Mouse (Mus musculus): Measurements from ENCODE around the gene Tpm3. TPM values are rescaled to one million over a fixed set of nuclear protein-coding genes. Genes with fewer than 3 reads are reported as not detected.

Tpm3 gene
- 286 TPM for polyA plus RNA-seq (2014; fragmentation: Illumina TruSeq; extraction: RNeasy Lipid Tissue Mini Kit (QIAGEN cat#74804); ENCODE audit: low read depth, low replicate concordance)

DNA sequence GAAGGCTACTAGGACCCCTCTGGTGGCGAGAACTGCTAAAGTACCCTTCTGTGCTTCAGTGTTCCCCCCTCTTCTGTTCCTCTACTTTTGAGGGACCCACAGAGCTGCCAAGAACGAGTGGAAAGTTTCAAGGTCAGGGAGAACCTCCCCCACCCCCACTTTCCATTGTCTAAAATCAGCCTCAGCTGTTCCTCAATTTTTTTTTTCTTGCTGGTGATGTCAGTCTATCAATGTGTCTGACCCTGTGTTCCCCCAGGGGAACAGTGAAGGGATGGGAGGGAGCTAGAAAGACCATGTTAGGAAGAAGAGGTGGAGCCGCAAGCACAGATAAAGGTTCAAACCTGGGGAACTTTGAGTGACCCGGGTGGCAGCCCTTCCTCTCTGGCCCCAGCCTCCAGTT, at the start of gene Tpm3:
Gene Tpm3 (plus strand): TSS at position 356 of the 400 bp plus-strand sequence.

DNA sequence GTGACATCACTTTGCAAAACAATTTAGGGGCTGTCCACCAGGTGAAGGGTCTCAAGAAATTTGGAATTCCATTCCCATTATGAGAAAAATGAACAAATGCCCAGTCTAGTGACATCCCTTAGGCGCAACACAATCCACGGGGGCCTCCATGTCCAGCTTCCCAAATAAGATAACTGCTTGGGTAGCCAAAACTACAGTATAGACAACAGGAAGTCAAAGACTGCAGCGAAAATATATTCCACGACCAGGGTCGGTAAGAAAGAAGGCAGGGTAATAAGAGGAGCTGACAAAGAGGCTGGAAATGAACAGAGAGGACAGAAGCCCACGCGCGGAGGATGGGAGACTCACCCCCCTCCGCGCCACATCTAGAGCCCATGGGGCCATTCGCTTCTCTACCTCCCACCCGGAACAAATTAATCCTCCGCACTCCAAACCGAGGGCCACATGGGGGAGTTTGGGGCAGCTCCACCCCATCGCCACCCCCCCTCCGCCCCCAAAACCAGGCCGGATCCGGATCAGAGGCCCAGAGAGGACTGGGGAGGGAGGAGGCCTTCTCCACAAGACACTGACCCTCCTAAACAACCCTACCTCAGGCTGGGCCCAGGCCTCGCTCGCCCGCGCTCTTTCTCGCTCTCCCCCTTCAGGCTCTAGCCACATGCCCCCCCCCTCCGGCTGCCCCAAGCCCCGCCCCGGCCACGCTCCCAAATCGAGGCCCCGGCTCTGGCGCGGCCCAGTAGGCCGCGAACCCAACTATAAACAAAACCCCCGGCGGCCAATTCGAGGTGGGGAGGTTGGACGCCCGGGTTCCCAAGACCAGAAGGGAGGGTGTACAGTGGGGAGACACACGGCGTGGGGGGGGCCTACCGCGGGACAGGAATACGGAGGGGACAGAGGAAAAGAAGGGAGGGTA, 20.8 kb upstream of the Tpm3 start, which contains the start of gene 4933434E20Rik:
Gene 4933434E20Rik (plus strand): TSS at position 196 of the 910 bp plus-strand sequence.

DNA sequence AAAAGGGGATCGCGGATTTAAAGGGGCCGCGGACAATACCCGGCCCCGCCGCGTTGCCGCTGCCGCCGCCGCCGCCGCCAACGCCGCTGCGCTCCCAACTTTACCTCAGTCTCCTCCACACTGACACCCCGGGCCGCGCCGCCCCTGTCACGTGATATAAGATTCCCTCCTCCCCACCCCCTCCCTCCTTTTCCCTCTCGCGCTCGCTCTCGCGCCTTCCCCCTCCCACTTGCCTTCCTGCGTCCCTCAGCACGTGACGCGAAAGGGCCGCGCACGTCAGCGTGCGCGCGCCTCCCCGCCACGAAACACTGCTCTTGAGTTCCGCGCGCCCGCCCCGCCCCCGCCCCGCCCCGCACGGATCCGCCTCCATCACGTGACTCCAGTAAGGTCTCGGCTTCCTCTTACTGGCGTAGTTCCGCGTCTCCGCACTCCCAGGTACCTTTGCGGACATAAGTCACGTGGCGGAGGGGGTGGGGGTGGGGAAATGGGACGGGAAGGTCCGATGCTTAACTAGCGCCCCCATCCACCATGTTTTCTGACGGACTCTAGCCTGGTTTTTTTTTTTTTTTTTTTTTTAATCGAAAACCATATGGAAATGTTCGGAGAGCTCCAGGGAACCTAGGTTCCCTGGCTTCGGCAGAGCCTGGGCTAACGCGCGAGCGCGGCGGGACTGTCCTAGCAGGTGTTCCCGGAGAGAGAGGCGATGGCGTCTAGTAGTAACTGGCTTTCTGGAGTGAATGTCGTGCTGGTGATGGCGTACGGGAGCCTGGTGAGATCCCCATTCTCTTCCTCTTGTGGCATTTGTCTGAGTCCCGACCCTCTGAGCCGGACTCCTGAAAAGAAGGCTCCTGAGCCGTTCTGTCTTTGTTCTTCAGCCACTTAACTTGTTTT, 19.9 kb upstream of the Tpm3 start, which contains the start of gene Ubap2l:
Gene Ubap2l (minus strand): TSS at position 278 of the 891 bp plus-strand sequence.

DNA sequence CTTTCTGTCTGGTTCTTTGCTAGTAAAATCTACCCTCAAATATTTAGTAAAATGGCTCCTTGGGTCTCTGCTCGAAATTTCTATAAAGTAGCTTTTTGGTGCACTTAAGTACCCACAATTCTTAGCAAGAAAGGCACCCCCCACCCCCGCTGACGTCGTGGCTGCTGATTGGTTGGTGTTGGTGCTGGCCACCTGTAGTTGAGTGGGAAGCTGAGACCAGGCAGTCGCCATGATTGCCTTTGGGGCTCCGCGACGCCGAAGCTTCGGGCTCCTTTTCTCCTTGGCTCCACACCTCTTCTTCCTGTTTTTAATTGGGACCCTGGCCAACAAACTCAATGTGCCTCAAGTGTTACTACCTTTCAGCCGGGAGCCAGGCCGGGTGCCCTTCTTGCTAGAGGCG, 31.5 kb downstream of the Tpm3 start, which contains the start of gene Nup210l:
Gene Nup210l (plus strand): TSS at position 195 of the 400 bp plus-strand sequence.

Other genes starting within 250 kb of the Tpm3 start
- 3.7 TPM for gene She, start 241.3 kb upstream of the Tpm3 start, polyA plus RNA-seq (2014; fragmentation: Illumina TruSeq; extraction: RNeasy Lipid Tissue Mini Kit (QIAGEN cat#74804); ENCODE audit: low read depth, low replicate concordance)
- 4.9 TPM for gene Il6ra, start 159.5 kb upstream of the Tpm3 start, polyA plus RNA-seq (2014; fragmentation: Illumina TruSeq; extraction: RNeasy Lipid Tissue Mini Kit (QIAGEN cat#74804); ENCODE audit: low read depth, low replicate concordance)
- 8.8 TPM for gene Atp8b2, start 109.1 kb upstream of the Tpm3 start, polyA plus RNA-seq (2014; fragmentation: Illumina TruSeq; extraction: RNeasy Lipid Tissue Mini Kit (QIAGEN cat#74804); ENCODE audit: low read depth, low replicate concordance)
- gene Hax1, start 73.9 kb upstream of the Tpm3 start, polyA plus RNA-seq (2014; fragmentation: Illumina TruSeq; extraction: RNeasy Lipid Tissue Mini Kit (QIAGEN cat#74804); ENCODE audit: low read depth, low replicate concordance): 34.5 TPM
- 88.3 TPM for gene 4933434E20Rik, start 21.0 kb upstream of the Tpm3 start, polyA plus RNA-seq (2014; fragmentation: Illumina TruSeq; extraction: RNeasy Lipid Tissue Mini Kit (QIAGEN cat#74804); ENCODE audit: low read depth, low replicate concordance)
- gene Ubap2l, start 20.0 kb upstream of the Tpm3 start, polyA plus RNA-seq (2014; fragmentation: Illumina TruSeq; extraction: RNeasy Lipid Tissue Mini Kit (QIAGEN cat#74804); ENCODE audit: low read depth, low replicate concordance): 106 TPM
- gene Nup210l, start 31.5 kb downstream of the Tpm3 start, polyA plus RNA-seq (2014; fragmentation: Illumina TruSeq; extraction: RNeasy Lipid Tissue Mini Kit (QIAGEN cat#74804); ENCODE audit: low read depth, low replicate concordance): 0.57 TPM
- 2,039 TPM for gene Rps27, start 141.0 kb downstream of the Tpm3 start, polyA plus RNA-seq (2014; fragmentation: Illumina TruSeq; extraction: RNeasy Lipid Tissue Mini Kit (QIAGEN cat#74804); ENCODE audit: low read depth, low replicate concordance)
- 6.8 TPM for gene Rab13, start 141.0 kb downstream of the Tpm3 start, polyA plus RNA-seq (2014; fragmentation: Illumina TruSeq; extraction: RNeasy Lipid Tissue Mini Kit (QIAGEN cat#74804); ENCODE audit: low read depth, low replicate concordance)
- gene Jtb, start 158.9 kb downstream of the Tpm3 start, polyA plus RNA-seq (2014; fragmentation: Illumina TruSeq; extraction: RNeasy Lipid Tissue Mini Kit (QIAGEN cat#74804); ENCODE audit: low read depth, low replicate concordance): 130 TPM
- gene Creb3l4, start 170.9 kb downstream of the Tpm3 start, polyA plus RNA-seq (2014; fragmentation: Illumina TruSeq; extraction: RNeasy Lipid Tissue Mini Kit (QIAGEN cat#74804); ENCODE audit: low read depth, low replicate concordance): 22.6 TPM
- gene Slc39a1, start 175.5 kb downstream of the Tpm3 start, polyA plus RNA-seq (2014; fragmentation: Illumina TruSeq; extraction: RNeasy Lipid Tissue Mini Kit (QIAGEN cat#74804); ENCODE audit: low read depth, low replicate concordance): 97.3 TPM
- 19.9 TPM for gene Crtc2, start 181.5 kb downstream of the Tpm3 start, polyA plus RNA-seq (2014; fragmentation: Illumina TruSeq; extraction: RNeasy Lipid Tissue Mini Kit (QIAGEN cat#74804); ENCODE audit: low read depth, low replicate concordance)
- 1.1 TPM for gene Dennd4b, start 192.5 kb downstream of the Tpm3 start, polyA plus RNA-seq (2014; fragmentation: Illumina TruSeq; extraction: RNeasy Lipid Tissue Mini Kit (QIAGEN cat#74804); ENCODE audit: low read depth, low replicate concordance)
- 45.0 TPM for gene Gatad2b, start 220.5 kb downstream of the Tpm3 start, polyA plus RNA-seq (2014; fragmentation: Illumina TruSeq; extraction: RNeasy Lipid Tissue Mini Kit (QIAGEN cat#74804); ENCODE audit: low read depth, low replicate concordance)